Mouse (Mus musculus): ENCODE measurements around the gene Trim9.

DNA sequence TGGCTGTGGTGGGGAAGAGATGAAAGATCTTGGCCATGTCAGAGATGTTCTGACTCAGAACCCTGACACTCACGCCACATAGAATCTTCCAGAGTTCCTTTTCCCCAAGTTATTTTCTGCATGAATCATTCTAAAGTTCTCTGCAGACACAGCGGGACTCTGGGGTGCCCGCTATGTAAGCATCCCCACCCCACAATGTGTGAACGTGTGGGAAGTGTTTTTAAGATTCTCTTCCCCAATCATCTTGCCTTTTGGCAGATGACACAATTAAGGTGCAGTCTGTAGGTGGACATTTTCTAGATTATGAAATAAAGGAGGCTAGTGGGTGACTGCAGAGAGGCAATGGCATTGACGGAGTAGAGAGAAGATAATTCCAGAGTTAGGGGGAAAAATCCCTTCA is 25.5 kb upstream of the Trim9 start:
- no peak for TF ChIP-seq POLR2A (IDR thresholded peaks at IDR 0.05; ENCODE audit: low read depth, low read length)
- no peak for TF ChIP-seq CTCF (IDR thresholded peaks at IDR 0.05; ENCODE audit: extremely low read depth, insufficient read depth, insufficient read length, insufficient replicate concordance)
